Mouse (Mus musculus) midbrain, embryonic 15.5 days (tissue): ENCODE results near the gene Tnxb. TPM values are rescaled to one million over a fixed set of nuclear protein-coding genes. Genes with fewer than 3 reads are reported as not detected.

Experiments
- ATAC-seq: fragments of 200-750 bp; cut with Nextera tagmentation; replicated peaks from 2 replicates; pipeline ENCODE4 v1.8.0; 2017; ENCODE audit warnings: moderate TSS enrichment
- H3K27ac ChIP-seq: fragments of 300-500 bp; sonication (generic); 2 replicates; pipeline ENCODE4 v1.5.1; 2015; ENCODE audit warnings: mild to moderate bottlenecking, inconsistent platforms
- H3K27me3 ChIP-seq: fragments of 300-500 bp; sonication (generic); replicated peaks from 2 replicates; pipeline ENCODE4 v1.6.1; 2015; ENCODE audit warnings: inconsistent platforms
- H3K36me3 ChIP-seq: fragments of 300-500 bp; sonication (generic); replicated peaks from 2 replicates; pipeline ENCODE4 v1.6.1; 2015; ENCODE audit warnings: inconsistent platforms
- H3K4me1 ChIP-seq: fragments of 300-500 bp; sonication (generic); 2 replicates; pipeline ENCODE4 v1.6.1; 2015; ENCODE audit warnings: inconsistent platforms
- H3K4me2 ChIP-seq: fragments of 300-500 bp; sonication (generic); 2 replicates; pipeline ENCODE4 v1.6.1; 2015; ENCODE audit warnings: inconsistent platforms, mild to moderate bottlenecking, moderate library complexity
- H3K4me3 ChIP-seq: fragments of 300-500 bp; sonication (generic); 2 replicates; pipeline ENCODE4 v1.5.1; 2015; ENCODE audit warnings: mild to moderate bottlenecking, inconsistent platforms
- H3K9ac ChIP-seq: fragments of 300-500 bp; sonication (generic); 2 replicates; pipeline ENCODE4 v1.6.1; 2015; ENCODE audit warnings: mild to moderate bottlenecking, inconsistent platforms
- H3K9me3 ChIP-seq: fragments of 300-500 bp; sonication (generic); 2 replicates; pipeline ENCODE4 v1.6.1; 2016; ENCODE audit warnings: inconsistent platforms
- WGBS: fragments of 180-500 bp; shearing (Covaris S2); methylation state at CpG from one replicate; pipeline ENCODE4 v1.1.7; 2015; ENCODE audit warnings: mixed read lengths; 5-methylcytosine and 5-hydroxymethylcytosine counted together
- polyA plus RNA-seq: library from polyadenylated mRNA; unstranded; fragments of >200 nt; fragmentation: Nextera tagmentation; extraction: Ambion mirVana; gene quantifications from 2 replicates; pipeline ENCODE4 v1.2.1, GENCODE M21; 2015

Tnxb gene
- polyA plus RNA-seq, 1 experiment from 2014 or later: 0.18 TPM

- no peak for ATAC-seq
- 2% methylated on average over 47 of the region's 48 CpGs for WGBS
- Histone ChIP-seq H3K4me2 (peak overlapping the region; percentile 89), H3K27ac (no peak overlapping the region; the same call in 1 of the 2 replicates), H3K9me3 (no peaks in the 10 kb centered on the region), H3K4me3 (peak overlapping the region; percentile 71), H3K27me3 (peaks cover 3% of the 10 kb centered on the region; the same call in 1 of the 2 replicates), H3K4me1 (peaks cover 54% of the 10 kb centered on the region), H3K9ac (peak overlapping the region; percentile 63), H3K36me3 (no peaks in the 10 kb centered on the region)
Measured at GRCm38 (mm10) chr17:34630761-34631301, 39.5 kb upstream of the Tnxb start.

GRCm38 (mm10) chr17:34631647-34632046 lies 38.7 kb upstream of the Tnxb start:
- Histone ChIP-seq H3K9me3 (no peaks in the 10 kb centered on the region), H3K4me2 (peak overlapping the region; percentile 89), H3K27ac (no peak overlapping the region), H3K4me3 (peak overlapping the region; percentile 71), H3K9ac (peak overlapping the region; percentile 63), H3K4me1 (peaks cover 47% of the 10 kb centered on the region), H3K27me3 (peaks cover 3% of the 10 kb centered on the region; the same call in 1 of the 2 replicates), H3K36me3 (no peaks in the 10 kb centered on the region)
- ATAC-seq: no peak
- WGBS: 7% methylated on average over 12 of the region's 12 CpGs

DNA sequence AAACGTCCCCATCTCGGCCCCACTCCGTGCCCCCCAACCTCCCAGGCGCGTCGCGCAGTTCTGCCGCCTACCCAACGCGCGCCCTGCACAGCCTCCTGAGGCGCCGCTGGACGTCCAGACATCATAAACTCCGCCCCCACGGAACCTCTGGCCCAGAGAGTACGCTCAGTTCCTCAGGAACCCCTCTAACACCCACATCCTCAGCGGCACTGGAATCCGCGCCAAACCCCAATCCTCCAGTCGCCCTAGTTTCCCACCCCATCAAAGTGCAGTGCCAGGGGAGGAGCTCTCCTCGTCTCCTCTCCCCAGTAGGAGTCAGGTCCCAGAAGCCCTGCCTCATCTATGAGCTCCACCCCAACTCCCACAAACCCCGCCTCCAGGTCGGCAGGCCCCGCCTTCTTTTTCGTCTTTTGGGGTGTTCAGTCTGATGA lies 38.1 kb upstream of the Tnxb start:
- H3K27ac ChIP-seq: no peak overlapping the region
- no peaks in the 10 kb centered on the region for H3K9me3 ChIP-seq
- peaks cover 3% of the 10 kb centered on the region; the same call in 1 of the 2 replicates for H3K27me3 ChIP-seq
- WGBS: 1% methylated on average over 26 of the region's 26 CpGs
- H3K36me3 ChIP-seq: no peaks in the 10 kb centered on the region
- H3K4me1 ChIP-seq: peaks cover 47% of the 10 kb centered on the region
- H3K9ac ChIP-seq: peak overlapping the region; percentile 63
- ATAC-seq: no peak
- H3K4me2 ChIP-seq: peak overlapping the region; percentile 89
- peak overlapping the region; percentile 71 for H3K4me3 ChIP-seq

- H3K4me2 ChIP-seq: no peak overlapping the region
- peaks cover 3% of the 10 kb centered on the region; the same call in 1 of the 2 replicates for H3K27me3 ChIP-seq
- no peaks in the 10 kb centered on the region for H3K36me3 ChIP-seq
- 67% methylated on average over 2 of the region's 2 CpGs for WGBS
- H3K4me1 ChIP-seq: peaks cover 17% of the 10 kb centered on the region
- H3K27ac ChIP-seq: no peak overlapping the region
- no peaks in the 10 kb centered on the region for H3K9me3 ChIP-seq
- H3K9ac ChIP-seq: no peak overlapping the region
- H3K4me3 ChIP-seq: no peak overlapping the region
- no peak for ATAC-seq
Measured at GRCm38 (mm10) chr17:34635671-34636070, 34.7 kb upstream of the Tnxb start.

DNA sequence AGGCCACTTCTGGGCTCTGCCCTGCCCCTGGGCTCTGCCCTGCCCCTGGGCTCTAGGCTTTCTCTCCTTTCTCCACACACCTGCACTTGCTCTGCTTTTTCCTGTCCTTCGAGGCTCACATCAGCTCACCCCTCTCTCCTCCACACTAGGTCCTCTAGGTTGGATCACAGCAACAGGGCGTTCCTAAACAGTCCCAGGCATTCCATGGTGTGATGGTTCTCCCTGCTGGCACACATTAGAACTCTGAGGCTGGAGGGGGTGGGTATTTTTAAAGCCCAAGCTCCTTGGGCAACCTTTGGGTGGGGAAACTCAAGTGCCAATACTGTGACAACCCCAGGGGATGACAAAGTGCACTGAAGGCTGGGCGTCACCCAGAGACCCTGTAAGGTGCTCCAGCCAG lies 32.9 kb upstream of the Tnxb start:
- WGBS: 71% methylated on average over 3 of the region's 3 CpGs
- no peak overlapping the region for H3K9ac ChIP-seq
- H3K9me3 ChIP-seq: no peaks in the 10 kb centered on the region
- peaks cover 6% of the 10 kb centered on the region; the same call in 1 of the 2 replicates for H3K4me1 ChIP-seq
- no peak overlapping the region for H3K27ac ChIP-seq
- peaks cover 3% of the 10 kb centered on the region; the same call in 1 of the 2 replicates for H3K27me3 ChIP-seq
- no peaks in the 10 kb centered on the region for H3K36me3 ChIP-seq
- H3K4me3 ChIP-seq: no peak overlapping the region
- H3K4me2 ChIP-seq: no peak overlapping the region
- no peak for ATAC-seq

GRCm38 (mm10) chr17:34639461-34640255 lies 30.7 kb upstream of the Tnxb start:
- no peak for ATAC-seq
- WGBS: 87% methylated on average over 7 of the region's 7 CpGs

DNA sequence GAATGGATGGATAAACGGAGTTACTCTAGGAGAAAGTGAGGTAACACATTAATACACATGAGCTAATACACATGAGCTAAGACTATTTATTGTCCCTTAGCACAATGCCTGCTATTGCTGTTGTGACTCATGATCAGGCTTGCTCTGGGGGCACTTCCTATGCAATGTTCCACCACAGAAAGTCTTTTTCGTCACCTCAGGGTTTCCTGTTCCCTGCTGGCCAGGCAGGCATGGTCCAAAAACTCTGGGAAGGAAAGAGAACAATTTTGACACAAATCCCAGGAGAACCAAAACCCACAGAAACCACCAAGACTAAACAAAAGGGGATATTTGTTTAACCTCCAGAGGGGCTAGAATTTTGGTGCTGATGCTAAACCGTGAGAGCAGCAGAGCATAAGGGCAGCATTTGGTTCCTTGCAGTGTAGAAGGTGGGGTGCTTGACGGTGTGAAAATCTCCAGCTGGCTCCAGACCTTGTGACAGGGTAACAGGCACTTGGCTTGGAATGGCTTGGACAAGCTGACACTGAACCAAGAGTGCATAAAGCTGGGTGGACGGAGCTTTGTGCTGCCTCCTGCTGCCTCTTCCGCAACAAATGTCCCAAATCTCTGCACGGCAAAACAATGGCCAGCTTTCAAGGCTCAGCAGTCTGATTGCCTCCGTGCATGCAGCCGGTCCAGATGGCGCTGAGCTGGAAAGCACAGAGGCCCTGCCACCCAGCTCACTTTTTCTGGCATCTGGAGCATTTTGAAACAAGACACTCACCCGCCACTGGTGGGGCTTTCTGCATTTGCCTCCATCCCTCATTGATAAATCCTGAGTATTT lies 29.3 kb upstream of the Tnxb start:
- no peaks in the 10 kb centered on the region for H3K9me3 ChIP-seq
- no peaks in the 10 kb centered on the region for H3K27me3 ChIP-seq
- peaks cover 17% of the 10 kb centered on the region for H3K4me1 ChIP-seq
- no peaks in the 10 kb centered on the region for H3K36me3 ChIP-seq
- H3K4me3 ChIP-seq: no peak overlapping the region
- peak overlapping the region; percentile 70 for H3K27ac ChIP-seq
- no peak for ATAC-seq
- WGBS: 10% methylated on average over 11 of the region's 11 CpGs
- peak overlapping the region; percentile 26; the same call in 1 of the 2 replicates for H3K9ac ChIP-seq
- H3K4me2 ChIP-seq: no peak overlapping the region

More at GRCm38 (mm10) chr17:34639461-34640255, 30.7 kb upstream of the Tnxb start:
- H3K4me3 ChIP-seq: no peak overlapping the region
- no peaks in the 10 kb centered on the region for H3K9me3 ChIP-seq
- no peak overlapping the region for H3K4me2 ChIP-seq
- H3K27me3 ChIP-seq: no peaks in the 10 kb centered on the region; the same call in 1 of the 2 replicates
- H3K36me3 ChIP-seq: no peaks in the 10 kb centered on the region
- no peak overlapping the region for H3K27ac ChIP-seq
- no peak overlapping the region for H3K9ac ChIP-seq
- H3K4me1 ChIP-seq: peaks cover 6% of the 10 kb centered on the region; the same call in 1 of the 2 replicates

DNA sequence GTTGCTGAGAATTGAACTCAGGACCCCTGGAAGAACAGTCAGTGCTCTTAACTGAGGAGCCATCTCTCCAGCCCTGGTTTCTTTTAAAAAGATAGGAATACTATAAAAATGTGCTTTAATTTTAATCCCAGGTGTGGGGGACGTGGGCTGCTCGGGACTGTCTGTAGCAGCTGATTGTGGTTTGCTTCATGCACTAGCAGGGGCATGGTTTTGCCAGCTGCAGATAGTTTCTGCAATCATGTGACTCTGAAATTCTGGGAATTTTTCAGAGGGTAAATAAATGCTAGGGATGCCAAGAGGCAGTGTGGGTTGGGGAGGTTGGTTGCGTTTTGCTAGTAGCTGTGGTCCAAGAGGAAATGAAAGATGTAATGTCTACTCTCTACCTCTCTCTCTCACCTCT lies 28.4 kb upstream of the Tnxb start:
- ATAC-seq: no peak
- Histone ChIP-seq H3K27ac (no peak overlapping the region), H3K9ac (no peak overlapping the region), H3K27me3 (no peaks in the 10 kb centered on the region), H3K4me2 (no peak overlapping the region), H3K4me3 (no peak overlapping the region), H3K36me3 (no peaks in the 10 kb centered on the region), H3K9me3 (no peaks in the 10 kb centered on the region), H3K4me1 (peaks cover 25% of the 10 kb centered on the region)
- 89% methylated on average over 3 of the region's 3 CpGs for WGBS

- Histone ChIP-seq H3K9me3 (no peaks in the 10 kb centered on the region), H3K27me3 (no peaks in the 10 kb centered on the region), H3K36me3 (no peaks in the 10 kb centered on the region), H3K9ac (no peak overlapping the region), H3K4me1 (peaks cover 35% of the 10 kb centered on the region), H3K27ac (no peak overlapping the region), H3K4me2 (no peak overlapping the region), H3K4me3 (no peak overlapping the region)
- WGBS: 93% methylated on average over 4 of the region's 4 CpGs
- no peak for ATAC-seq
Measured at GRCm38 (mm10) chr17:34643379-34643778, 27.0 kb upstream of the Tnxb start.

DNA sequence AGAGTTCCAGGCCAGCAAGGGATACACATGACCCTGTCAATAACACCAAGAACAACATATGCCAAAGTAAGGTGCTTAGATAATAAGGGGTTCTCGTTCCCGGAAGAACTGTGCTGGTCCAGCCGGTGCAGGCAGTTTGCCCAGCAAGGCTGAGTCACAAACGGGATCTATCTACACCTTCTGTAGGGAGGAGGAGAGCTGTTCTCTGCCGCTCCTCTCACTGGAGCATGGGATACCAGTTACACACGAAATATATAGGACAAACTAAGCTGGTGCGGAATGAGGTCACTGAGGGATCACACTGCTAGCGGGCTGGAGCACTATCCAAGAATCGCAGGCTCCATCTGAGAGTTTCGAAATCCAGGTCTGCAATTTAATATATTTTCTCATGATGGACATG lies 26.4 kb upstream of the Tnxb start:
- H3K36me3 ChIP-seq: no peaks in the 10 kb centered on the region
- 88% methylated on average over 10 of the region's 10 CpGs for WGBS
- ATAC-seq: no peak
- peaks cover 40% of the 10 kb centered on the region for H3K4me1 ChIP-seq
- peak overlapping the region; percentile 81 for H3K27ac ChIP-seq
- no peak overlapping the region for H3K9ac ChIP-seq
- no peaks in the 10 kb centered on the region for H3K9me3 ChIP-seq
- H3K27me3 ChIP-seq: no peaks in the 10 kb centered on the region
- H3K4me3 ChIP-seq: 0 out of 2 replicates have a peak overlapping the region, but pooled peaks have one; percentile 57
- 0 out of 2 replicates have a peak overlapping the region, but pooled peaks have one; percentile 82 for H3K4me2 ChIP-seq

DNA sequence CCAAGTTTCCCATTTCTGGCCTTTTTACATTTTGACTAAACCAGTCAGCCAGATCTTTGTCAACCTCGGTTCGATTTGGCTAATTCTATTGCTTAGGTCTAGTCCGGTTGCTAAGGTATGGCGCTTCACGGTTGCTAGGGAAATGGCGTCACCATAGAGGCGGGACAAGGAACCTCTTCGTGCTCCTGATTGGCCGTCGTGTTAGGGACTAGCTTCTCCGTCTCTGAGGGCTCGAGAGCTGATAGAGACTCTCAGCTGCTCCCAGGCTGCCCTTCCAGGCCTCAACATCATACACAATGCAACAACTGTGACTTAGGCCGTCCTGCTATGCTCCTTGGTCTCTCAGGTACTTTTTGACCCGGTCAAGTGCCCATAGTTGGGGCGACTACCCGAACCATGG lies 25.7 kb upstream of the Tnxb start, which contains the start of gene Fkbpl:
Fkbpl (plus strand) TSS at position 157 of the 400 bp plus-strand sequence.
- Histone ChIP-seq H3K4me1 (peaks cover 40% of the 10 kb centered on the region), H3K27ac (peak within 1 kb of the TSS; percentile 81), H3K27me3 (no peaks in the 10 kb centered on the region), H3K36me3 (no peaks in the 10 kb centered on the region), H3K4me3 (peak within 1 kb of the TSS; percentile 57), H3K4me2 (peak within 1 kb of the TSS; percentile 82), H3K9ac (peak within 1 kb of the TSS; percentile 64), H3K9me3 (no peaks in the 10 kb centered on the region)
- peak; percentile 77 for ATAC-seq
- under 1% methylated on average over 16 of the region's 16 CpGs for WGBS
